Mouse (Mus musculus) heart, postnatal 36 days (tissue): ENCODE results near the gene Zfyve21. TPM values are rescaled to one million over a fixed set of nuclear protein-coding genes. Genes with fewer than 3 reads are reported as not detected.

ENCODE experiments used
- total RNA-seq, 2 experiments: library from RNA; stranded (reverse); gene quantifications; 2 replicates each; pipeline ENCODE4 v1.2.3; 2021

Zfyve21 gene
- total RNA-seq, 2 experiments from 2014 or later = 65.3 to 66.5 TPM

Other genes with a start within 250 kb of the Zfyve21 start
- gene Mark3, start 239.6 kb upstream of the Zfyve21 start, total RNA-seq = 10 to 100 TPM; 49.9 to 54.6 TPM
- 10 to 100 TPM; 71.6 to 84.7 TPM for gene Ckb, start 141.8 kb upstream of the Zfyve21 start, total RNA-seq
- 1 to 10 TPM; 3.8 to 6.6 TPM for gene Trmt61a, start 136.1 kb upstream of the Zfyve21 start, total RNA-seq
- gene Bag5, start 100.9 kb upstream of the Zfyve21 start, total RNA-seq = 10 to 100 TPM; 19.5 to 20.4 TPM
- 10 to 100 TPM; 38.4 to 40.6 TPM for gene Apopt1, start 100.9 kb upstream of the Zfyve21 start, total RNA-seq
- gene Klc1, start 55.3 kb upstream of the Zfyve21 start, total RNA-seq = 10 to 100 TPM; 84.4 to 94.2 TPM
- gene Xrcc3, start 297 bp upstream of the Zfyve21 start, total RNA-seq = 1 to 10 TPM in 1 of 2 experiments, under 1 TPM in 1; 0.76 to 1.9 TPM
- 10 to 100 TPM; 19.7 to 20.3 TPM for gene Ppp1r13b, start 93.9 kb downstream of the Zfyve21 start, total RNA-seq
- 1,000 to 10,000 TPM; 1,342 to 1,403 TPM for gene Atp5mpl, start 152.8 kb downstream of the Zfyve21 start, total RNA-seq
- gene Tdrd9, start 157.4 kb downstream of the Zfyve21 start, total RNA-seq = under 1 TPM in 1 of 2 experiments, not detected in 1; 0.33 TPM
- gene Rd3l, start 167.1 kb downstream of the Zfyve21 start, total RNA-seq = under 1 TPM in 1 of 2 experiments, not detected in 1; 0.65 TPM